Mouse (Mus musculus) olfactory bulb, adult 2 months (tissue): ENCODE results near the gene Olfr805. TPM values are rescaled to one million over a fixed set of nuclear protein-coding genes. Genes with fewer than 3 reads are reported as not detected.

Experiments
- H3K27ac ChIP-seq: fragments of 200-500 bp; 2 replicates; pipeline ENCODE4 v1.5.1; 2012; ENCODE audit warnings: low read depth, low read length; ENCODE audit not compliant: insufficient read depth
- H3K4me1 ChIP-seq: fragments of 200-500 bp; 2 replicates; pipeline ENCODE4 v1.6.1; 2012; ENCODE audit warnings: low read length; ENCODE audit not compliant: control insufficient read depth, insufficient read depth
- H3K4me3 ChIP-seq: fragments of 200-500 bp; 2 replicates; pipeline ENCODE4 v1.5.1; 2012; ENCODE audit warnings: mild to moderate bottlenecking, low read depth, low read length, moderate library complexity; ENCODE audit not compliant: insufficient read depth
- CTCF ChIP-seq: fragments of 200-500 bp; IDR thresholded peaks from 2 replicates; pipeline ENCODE4 v1.5.1; 2012; ENCODE audit warnings: low read depth, mild to moderate bottlenecking, low read length, moderate library complexity; ENCODE audit not compliant: insufficient read depth
- POLR2A ChIP-seq: fragments of 200-500 bp; IDR thresholded peaks from 2 replicates; pipeline ENCODE4 v1.6.1; 2012; ENCODE audit warnings: mild to moderate bottlenecking, low read depth, low read length, moderate library complexity; ENCODE audit not compliant: insufficient read depth
- WGBS: fragments of 180-500 bp; shearing (Covaris S2); methylation state at CpG from one replicate; pipeline ENCODE4 v1.1.7; 2018; 5-methylcytosine and 5-hydroxymethylcytosine counted together
- polyA plus RNA-seq: library from polyadenylated mRNA; stranded (reverse); fragments of >200 nt; gene quantifications from 2 replicates; pipeline ENCODE4 v1.2.4, GENCODE M21; 2012; ENCODE audit warnings: low replicate concordance; ENCODE audit not compliant: missing spikeins, insufficient read depth, insufficient read length

The Olfr805 gene
- not detected in 2 replicates for polyA plus RNA-seq

DNA sequence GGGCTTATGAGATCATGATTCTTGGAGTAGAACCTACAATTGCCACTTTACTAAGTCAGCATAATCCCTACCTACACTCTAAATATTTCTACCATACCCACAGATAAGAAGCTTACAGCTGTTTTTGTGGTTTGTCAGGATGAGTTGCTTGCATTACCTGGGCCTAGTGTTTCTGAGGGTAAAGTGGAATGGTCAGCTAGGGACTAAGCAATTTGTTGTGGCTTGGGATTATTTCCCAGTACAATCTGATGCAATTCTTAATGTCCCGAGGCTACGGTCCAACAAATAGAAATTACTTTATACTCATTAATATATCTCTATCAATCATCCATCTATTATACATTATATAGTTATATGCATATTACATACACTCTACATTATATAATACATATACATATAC is at the start of gene Olfr805:
Gene Olfr805, minus strand, starts transcription at position 101 of the 400 bp plus-strand sequence.
- Histone ChIP-seq H3K27ac (no peak within 1 kb of the TSS), H3K4me1 (no peaks in the 10 kb centered on the region), H3K4me3 (no peak within 1 kb of the TSS)
- 98% methylated on average over 2 of the region's 2 CpGs for WGBS
- TF ChIP-seq CTCF = no peak
- TF ChIP-seq POLR2A = no peak

GRCm38 (mm10) chr10:129778123-129778522 is 48.9 kb upstream of the Olfr805 start:
- no peak for TF ChIP-seq CTCF
- TF ChIP-seq POLR2A = no peak
- H3K27ac ChIP-seq = no peak overlapping the region
- no peaks in the 10 kb centered on the region for H3K4me1 ChIP-seq

GRCm38 (mm10) chr10:129774338-129774737 is 45.2 kb upstream of the Olfr805 start, which contains the start of gene Olfr809:
Gene Olfr809, plus strand, starts transcription at chr10:129774638.
- no peak within 1 kb of the TSS for H3K4me3 ChIP-seq
- TF ChIP-seq CTCF (no peak), POLR2A (no peak)
- H3K4me1 ChIP-seq = no peaks in the 10 kb centered on the region
- no peak within 1 kb of the TSS for H3K27ac ChIP-seq

More at GRCm38 (mm10) chr10:129778123-129778522, 48.9 kb upstream of the Olfr805 start:
- no peak overlapping the region for H3K4me3 ChIP-seq

GRCm38 (mm10) chr10:129765182-129765581 is 36.0 kb upstream of the Olfr805 start, which contains the start of gene Olfr808:
Gene Olfr808, plus strand, starts transcription at chr10:129765482.
- no peak for TF ChIP-seq CTCF
- TF ChIP-seq POLR2A = no peak
- WGBS = 100% methylated on average over 1 of the region's 1 CpGs
- no peak within 1 kb of the TSS for H3K4me3 ChIP-seq

GRCm38 (mm10) chr10:129757693-129758092 is 28.5 kb upstream of the Olfr805 start, which contains the start of gene Olfr807:
Gene Olfr807, minus strand, starts transcription at chr10:129757793.
- 82% methylated on average over 1 of the region's 1 CpGs for WGBS

More at GRCm38 (mm10) chr10:129765182-129765581, 36.0 kb upstream of the Olfr805 start, which contains the start of gene Olfr808:
- H3K27ac ChIP-seq = no peak within 1 kb of the TSS
- no peaks in the 10 kb centered on the region for H3K4me1 ChIP-seq

DNA sequence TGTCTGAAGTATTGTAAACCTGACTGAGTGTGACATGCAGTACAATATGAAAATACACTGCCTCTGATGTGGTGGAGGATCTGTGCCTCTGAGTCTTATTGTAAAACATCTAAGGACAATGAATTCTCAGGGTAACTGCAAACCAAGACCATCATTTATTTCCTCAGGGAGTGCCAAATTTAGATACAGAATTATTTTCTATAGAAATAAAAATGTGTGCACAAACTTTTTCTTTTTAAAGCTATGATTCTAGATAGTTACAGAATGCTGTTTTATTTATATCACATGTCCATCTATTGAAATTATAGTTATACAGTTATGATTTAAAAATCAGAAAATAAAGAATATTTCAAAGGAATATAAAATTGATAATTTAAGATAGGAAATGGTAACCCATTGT is 12.6 kb upstream of the Olfr805 start, which contains the start of gene Olfr806:
Gene Olfr806, minus strand, starts transcription at position 101 of the 400 bp plus-strand sequence.
- Histone ChIP-seq H3K4me1 (no peaks in the 10 kb centered on the region), H3K27ac (no peak within 1 kb of the TSS), H3K4me3 (no peak within 1 kb of the TSS)
- TF ChIP-seq CTCF (no peak), POLR2A (no peak)

More at GRCm38 (mm10) chr10:129757693-129758092, 28.5 kb upstream of the Olfr805 start, which contains the start of gene Olfr807:
- Histone ChIP-seq H3K4me1 (no peaks in the 10 kb centered on the region), H3K4me3 (no peak within 1 kb of the TSS), H3K27ac (no peak within 1 kb of the TSS)
- no peak for TF ChIP-seq CTCF
- no peak for TF ChIP-seq POLR2A

GRCm38 (mm10) chr10:129702910-129703309 is 26.3 kb downstream of the Olfr805 start, which contains the start of gene Olfr804:
Gene Olfr804, plus strand, starts transcription at chr10:129703210.
- TF ChIP-seq POLR2A (no peak), CTCF (no peak)
- Histone ChIP-seq H3K27ac (no peak within 1 kb of the TSS), H3K4me3 (no peak within 1 kb of the TSS), H3K4me1 (no peaks in the 10 kb centered on the region)

DNA sequence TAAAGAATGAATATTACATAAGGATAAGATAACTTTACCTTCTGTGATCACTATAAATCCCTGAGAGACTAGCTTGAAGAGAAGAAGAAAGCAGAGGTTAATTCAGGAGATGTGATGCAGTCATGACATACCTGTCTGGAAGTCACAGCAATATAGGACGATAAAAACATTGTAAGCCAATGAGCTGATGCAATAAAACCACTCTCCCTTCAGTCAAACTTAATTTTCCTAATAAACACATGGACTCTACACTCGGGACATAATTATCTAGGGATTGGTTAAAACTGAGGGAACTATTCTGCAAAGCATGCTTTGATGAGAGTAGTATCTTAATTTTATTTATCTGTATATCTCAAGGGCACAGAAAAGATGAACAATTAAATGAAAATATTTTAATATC is 35.0 kb downstream of the Olfr805 start, which contains the start of gene Olfr803:
Gene Olfr803, minus strand, starts transcription at position 101 of the 400 bp plus-strand sequence.
- H3K4me1 ChIP-seq = no peaks in the 10 kb centered on the region
- TF ChIP-seq CTCF = no peak
- TF ChIP-seq POLR2A = no peak
- no peak within 1 kb of the TSS for H3K27ac ChIP-seq
- H3K4me3 ChIP-seq = no peak within 1 kb of the TSS
- 88% methylated on average over 2 of the region's 2 CpGs for WGBS

DNA sequence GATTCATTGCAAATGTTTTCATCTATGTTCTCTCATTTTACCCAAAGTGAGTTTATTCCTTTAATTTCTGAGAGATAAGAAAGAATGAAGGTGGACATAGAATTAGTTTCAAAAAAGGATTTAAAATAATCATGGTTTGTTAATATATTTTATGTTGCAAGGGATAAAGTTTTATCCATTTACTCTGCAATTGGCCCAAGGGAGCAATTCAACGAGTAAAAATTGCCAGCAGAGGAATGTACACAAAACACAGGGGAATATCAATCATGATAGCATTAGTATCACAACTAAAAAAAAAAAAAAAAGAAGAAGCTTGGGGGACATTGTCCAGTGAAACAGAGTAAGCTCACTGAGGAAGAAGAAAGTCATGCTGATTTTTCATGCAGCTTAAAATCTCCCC is 41.1 kb downstream of the Olfr805 start, which contains the start of gene Olfr802:
Gene Olfr802, minus strand, starts transcription at position 101 of the 400 bp plus-strand sequence.
- TF ChIP-seq POLR2A (no peak), CTCF (no peak)
- Histone ChIP-seq H3K4me3 (no peak within 1 kb of the TSS), H3K27ac (no peak within 1 kb of the TSS), H3K4me1 (no peaks in the 10 kb centered on the region)
- WGBS = 62% methylated on average over 1 of the region's 1 CpGs

GRCm38 (mm10) chr10:129673765-129674164 is 55.4 kb downstream of the Olfr805 start, which contains the start of gene Olfr801:
Gene Olfr801, minus strand, starts transcription at chr10:129673865.
- Histone ChIP-seq H3K27ac (no peak within 1 kb of the TSS), H3K4me3 (no peak within 1 kb of the TSS), H3K4me1 (no peaks in the 10 kb centered on the region)
- TF ChIP-seq POLR2A = no peak
- no peak for TF ChIP-seq CTCF
- 93% methylated on average over 1 of the region's 1 CpGs for WGBS

Other genes starting within 250 kb of the Olfr805 start
- gene Olfr789, start 244.6 kb downstream of the Olfr805 start, polyA plus RNA-seq = not detected in 2 replicates
- gene Olfr790, start 230.9 kb downstream of the Olfr805 start, polyA plus RNA-seq = not detected in 2 replicates
- not detected in 2 replicates for gene Olfr791, start 207.6 kb downstream of the Olfr805 start, polyA plus RNA-seq
- gene Olfr792, start 190.2 kb downstream of the Olfr805 start, polyA plus RNA-seq = not detected in 2 replicates
- gene Olfr794, start 161.7 kb downstream of the Olfr805 start, polyA plus RNA-seq = not detected in 2 replicates
- not detected in 2 replicates for gene Olfr796, start 116.8 kb downstream of the Olfr805 start, polyA plus RNA-seq
- not detected in 2 replicates for gene Olfr798, start 101.4 kb downstream of the Olfr805 start, polyA plus RNA-seq
- not detected in 2 replicates for gene Olfr799, start 91.9 kb downstream of the Olfr805 start, polyA plus RNA-seq
- not detected in 2 replicates for gene Olfr800, start 71.7 kb downstream of the Olfr805 start, polyA plus RNA-seq
- not detected in 2 replicates for gene Olfr801, start 55.5 kb downstream of the Olfr805 start, polyA plus RNA-seq
- gene Olfr802, start 41.2 kb downstream of the Olfr805 start, polyA plus RNA-seq = not detected in 2 replicates
- not detected in 2 replicates for gene Olfr803, start 35.1 kb downstream of the Olfr805 start, polyA plus RNA-seq
- not detected in 2 replicates for gene Olfr804, start 26.2 kb downstream of the Olfr805 start, polyA plus RNA-seq
- gene Olfr806, start 12.5 kb upstream of the Olfr805 start, polyA plus RNA-seq = not detected in 2 replicates
- gene Olfr807, start 28.4 kb upstream of the Olfr805 start, polyA plus RNA-seq = not detected in 2 replicates
- gene Olfr808, start 36.1 kb upstream of the Olfr805 start, polyA plus RNA-seq = not detected in 2 replicates
- not detected in 2 replicates for gene Olfr809, start 45.3 kb upstream of the Olfr805 start, polyA plus RNA-seq
- not detected in 2 replicates for gene Olfr810, start 65.5 kb upstream of the Olfr805 start, polyA plus RNA-seq
- gene Olfr811, start 75.0 kb upstream of the Olfr805 start, polyA plus RNA-seq = not detected in 2 replicates
- gene Olfr812, start 116.7 kb upstream of the Olfr805 start, polyA plus RNA-seq = not detected in 2 replicates
- not detected in 2 replicates for gene Olfr813, start 126.0 kb upstream of the Olfr805 start, polyA plus RNA-seq
- not detected in 2 replicates for gene Olfr814, start 150.5 kb upstream of the Olfr805 start, polyA plus RNA-seq
- not detected in 2 replicates for gene Olfr815, start 176.5 kb upstream of the Olfr805 start, polyA plus RNA-seq
- not detected in 2 replicates for gene Olfr816, start 186.2 kb upstream of the Olfr805 start, polyA plus RNA-seq
- not detected in 2 replicates for gene Olfr818, start 219.7 kb upstream of the Olfr805 start, polyA plus RNA-seq
- not detected in 2 replicates for gene Olfr819, start 237.9 kb upstream of the Olfr805 start, polyA plus RNA-seq
- gene Olfr247, start 246.8 kb upstream of the Olfr805 start, polyA plus RNA-seq = not detected in 2 replicates